Mouse (Mus musculus) forebrain, embryonic 10.5 days (tissue): Measurements from ENCODE around the gene Gm8653. TPM values are rescaled to one million over a fixed set of nuclear protein-coding genes. Genes with fewer than 3 reads are reported as not detected.
"Not testable (repeated sequence)": the region's sequence is repeated elsewhere in the genome, so short reads cannot be mapped to it uniquely, and the experiment has no call there.

Experiments used
- DNase-seq: peaks from one replicate; pipeline ENCODE4 v3.0.0-alpha.2; 2017; ENCODE audit warnings: low spot score; ENCODE audit errors: extremely low spot score
- H3K27ac ChIP-seq: fragments of 300-500 bp; sonication (generic); 2 replicates; pipeline ENCODE4 v1.5.1; 2016; ENCODE audit warnings: mild to moderate bottlenecking
- H3K27me3 ChIP-seq: fragments of 300-500 bp; sonication (generic); 2 replicates; pipeline ENCODE4 v1.6.1; 2016; ENCODE audit warnings: mild to moderate bottlenecking; ENCODE audit not compliant: poor library complexity, severe bottlenecking
- H3K36me3 ChIP-seq: fragments of 300-500 bp; sonication (generic); replicated peaks from 2 replicates; pipeline ENCODE4 v1.6.1; 2016; ENCODE audit warnings: mild to moderate bottlenecking, moderate library complexity
- H3K4me1 ChIP-seq: fragments of 300-500 bp; sonication (generic); 2 replicates; pipeline ENCODE4 v1.6.1; 2016
- H3K4me3 ChIP-seq: fragments of 300-500 bp; sonication (generic); 2 replicates; pipeline ENCODE4 v1.5.1; 2016; ENCODE audit warnings: mild to moderate bottlenecking, moderate library complexity
- H3K9me3 ChIP-seq: fragments of 300-500 bp; sonication (generic); 2 replicates; pipeline ENCODE4 v1.6.1; 2016; ENCODE audit warnings: mild to moderate bottlenecking, moderate library complexity
- WGBS: fragments of 180-500 bp; shearing (Covaris S2); methylation state at CpG from one replicate; pipeline ENCODE4 v1.1.7; 2016; 5-methylcytosine and 5-hydroxymethylcytosine counted together
- polyA plus RNA-seq: library from polyadenylated mRNA; unstranded; fragments of >200 nt; fragmentation: Nextera tagmentation; extraction: Ambion mirVana; gene quantifications from 2 replicates; pipeline ENCODE4 v1.2.1, GENCODE M21; 2016

Gm8653 gene
- not detected in 2 replicates for polyA plus RNA-seq

DNA sequence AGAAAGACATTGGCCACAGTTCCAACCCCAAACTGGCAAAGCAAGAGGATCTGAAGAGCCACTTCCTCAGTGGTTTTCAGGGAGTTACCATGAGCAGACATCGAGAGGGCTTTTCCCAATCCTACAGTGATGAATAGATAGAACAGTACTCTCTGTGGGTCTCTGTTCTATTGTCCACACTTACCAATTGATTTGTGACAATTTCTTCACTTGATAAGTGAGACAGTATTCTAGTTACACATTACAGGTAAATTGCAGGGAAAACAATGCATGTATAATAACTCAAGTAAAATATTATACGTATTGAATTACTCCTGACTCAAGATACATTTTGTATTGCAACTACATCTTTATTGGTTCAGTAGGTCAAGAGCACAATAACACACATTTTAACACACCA is at the start of gene Gm8653:
Gm8653 (minus strand) TSS at position 101 of the 400 bp plus-strand sequence.
- not testable (repeated sequence) for H3K27me3 ChIP-seq, H3K36me3 ChIP-seq, H3K9me3 ChIP-seq, H3K4me3 ChIP-seq, DNase-seq, H3K27ac ChIP-seq, H3K4me1 ChIP-seq
- no CpG with 5 or more reads among the region's 2 CpGs for WGBS

DNA sequence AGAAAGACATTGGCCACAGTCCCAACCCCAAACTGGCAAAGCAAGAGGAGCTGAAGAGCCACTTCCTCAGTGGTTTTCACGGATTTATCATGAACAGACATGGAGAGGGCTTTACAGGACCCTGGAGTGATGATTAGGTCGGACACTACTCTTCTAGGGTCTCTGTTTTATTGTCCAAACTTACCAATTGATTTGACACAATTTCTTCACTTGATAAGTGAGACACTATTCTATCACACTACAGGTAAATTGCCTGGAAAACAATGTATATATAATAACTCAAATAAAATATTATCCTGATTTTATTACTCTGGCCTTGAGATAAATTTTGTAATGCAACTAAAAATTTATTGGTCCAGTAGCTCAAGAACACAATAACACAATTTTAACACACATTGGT is 28.3 kb upstream of the Gm8653 start, which contains the start of gene Gm8453:
Gm8453 (minus strand) TSS at position 101 of the 400 bp plus-strand sequence.
- not testable (repeated sequence) for DNase-seq, H3K27ac ChIP-seq, H3K27me3 ChIP-seq, H3K4me3 ChIP-seq, H3K9me3 ChIP-seq, H3K4me1 ChIP-seq, H3K36me3 ChIP-seq
- 42% methylated on average over 2 of the region's 2 CpGs for WGBS

DNA sequence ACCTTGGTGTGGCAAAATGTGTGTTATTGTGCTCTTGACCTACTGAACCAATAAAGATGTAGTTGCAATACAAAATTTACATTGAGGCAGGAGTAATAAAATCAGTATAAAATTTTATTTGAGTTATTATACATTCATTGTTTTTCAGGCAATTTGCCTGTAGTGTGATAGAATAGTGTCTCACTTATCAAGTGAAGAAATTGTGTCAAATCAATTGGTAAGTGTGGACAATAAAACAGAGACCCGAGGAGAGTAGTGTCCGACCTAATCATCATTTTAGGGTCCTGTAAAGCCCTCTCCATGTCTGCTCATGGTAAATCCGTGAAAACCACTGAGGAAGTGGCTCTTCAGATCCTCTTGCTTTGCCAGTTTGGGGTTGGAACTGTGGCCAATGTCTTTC is 12.0 kb downstream of the Gm8653 start, which contains the start of gene Vmn1r143:
Vmn1r143 (plus strand) TSS at position 301 of the 400 bp plus-strand sequence.
- not testable (repeated sequence) for H3K27me3 ChIP-seq, H3K27ac ChIP-seq, H3K9me3 ChIP-seq, H3K4me3 ChIP-seq, H3K36me3 ChIP-seq, DNase-seq, H3K4me1 ChIP-seq
- WGBS: no CpG with 5 or more reads among the region's 3 CpGs

DNA sequence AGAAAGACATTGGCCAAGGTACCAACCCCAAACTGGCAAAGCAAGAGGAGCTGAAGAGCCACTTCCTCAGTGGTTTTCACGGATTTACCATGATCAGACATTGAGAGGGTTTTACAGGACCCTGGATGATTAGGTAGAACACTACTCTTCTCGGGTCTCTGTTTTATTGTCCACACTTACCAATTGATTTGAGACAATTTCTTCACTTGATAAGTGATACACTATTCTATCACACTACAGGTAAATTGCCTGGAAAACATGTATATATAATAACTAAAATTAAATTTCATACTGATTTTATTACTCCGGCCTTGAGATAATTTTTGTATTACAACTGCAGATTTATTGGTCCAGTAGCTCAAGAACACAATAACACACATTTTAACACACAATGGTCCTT is 37.1 kb downstream of the Gm8653 start, which contains the start of gene Vmn1r142:
Vmn1r142 (minus strand) TSS at position 101 of the 400 bp plus-strand sequence.
- H3K9me3 ChIP-seq, DNase-seq, H3K27me3 ChIP-seq, H3K36me3 ChIP-seq, H3K4me1 ChIP-seq, H3K4me3 ChIP-seq, H3K27ac ChIP-seq: not testable (repeated sequence)
- WGBS: no CpG with 5 or more reads among the region's 3 CpGs

Other genes with a start within 250 kb of the Gm8653 start
- gene Vmn1r137, start 206.7 kb downstream of the Gm8653 start, polyA plus RNA-seq: not detected in 2 replicates
- not detected in 2 replicates for gene Vmn1r138, start 172.4 kb downstream of the Gm8653 start, polyA plus RNA-seq
- not detected in 2 replicates for gene Gm6176, start 145.0 kb downstream of the Gm8653 start, polyA plus RNA-seq
- not detected in 2 replicates for gene Vmn1r139, start 132.2 kb downstream of the Gm8653 start, polyA plus RNA-seq
- gene Gm16451, start 83.0 kb downstream of the Gm8653 start, polyA plus RNA-seq: not detected in 2 replicates
- not detected in 2 replicates for gene Gm10666, start 66.5 kb downstream of the Gm8653 start, polyA plus RNA-seq
- not detected in 2 replicates for gene Vmn1r142, start 37.2 kb downstream of the Gm8653 start, polyA plus RNA-seq
- not detected in 2 replicates for gene Vmn1r143, start 11.9 kb downstream of the Gm8653 start, polyA plus RNA-seq
- gene Gm8453, start 28.2 kb upstream of the Gm8653 start, polyA plus RNA-seq: not detected in 2 replicates
- not detected in 2 replicates for gene Gm4187, start 128.5 kb upstream of the Gm8653 start, polyA plus RNA-seq
- gene Gm8660, start 169.8 kb upstream of the Gm8653 start, polyA plus RNA-seq: not detected in 2 replicates
- gene Vmn1r148, start 212.3 kb upstream of the Gm8653 start, polyA plus RNA-seq: not detected in 2 replicates
- not detected in 2 replicates for gene Vmn1r149, start 237.0 kb upstream of the Gm8653 start, polyA plus RNA-seq